ENCODE assay signal across 7 mouse cellular contexts in the genomic region with DNA sequence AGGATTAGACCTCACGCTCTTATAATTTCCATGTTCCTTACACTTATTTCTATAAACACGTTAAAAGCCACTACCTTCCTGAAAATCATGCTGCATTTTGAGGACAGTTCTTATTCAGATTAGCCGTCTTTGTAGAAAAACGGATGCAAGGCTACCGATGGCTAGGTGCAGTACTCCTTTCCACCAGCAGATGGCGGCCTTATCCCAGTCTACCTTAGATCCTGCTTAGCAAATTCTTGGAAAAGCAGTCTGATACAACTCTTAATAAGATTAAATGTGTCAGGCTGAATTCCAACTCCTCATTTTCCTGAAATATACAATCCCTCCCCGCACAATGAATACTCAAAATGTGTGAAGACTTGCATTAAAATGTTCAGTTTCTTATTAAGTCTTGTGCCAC.
DNase-seq lines count a peak whose midpoint lies in the region; TF ChIP-seq lines count a peak whose summit lies in the region.

No protein-coding gene starts in this region.

- H3K36me3 ChIP-seq in E14TG2a.4 (ENCODE audit: insufficient read depth, low read length): no peaks in the 10 kb centered on the region

- no peak overlapping the region for H3K4me3 ChIP-seq in E14TG2a.4 (replicated peaks; ENCODE audit: low read length)

- H3K4me1 ChIP-seq in E14TG2a.4 (replicated peaks; ENCODE audit: low read depth, low read length): peaks cover 34% of the 10 kb centered on the region

- DNase-seq in adrenal gland, adult (ENCODE audit: inconsistent age in 2 of 2, low spot score in 1 of 2): peak; percentile 83 to 96
- peak; percentile 71 for DNase-seq in embryo, embryonic 11 days
- DNase-seq in heart, adult 9 months (ENCODE audit: low spot score in 2 of 2): peak; percentile 34 to 72
- peak; percentile 91 to 92 for DNase-seq in layer of hippocampus, postnatal 10 days (ENCODE audit: low spot score in 2 of 2)
- DNase-seq in lung, postnatal 36 days: peak; percentile 88
- DNase-seq in right cerebral cortex, postnatal 36 days (ENCODE audit: low spot score in 2 of 2): peak; percentile 59 to 68

- peaks cover 27% of the 10 kb centered on the region for H3K27me3 ChIP-seq in E14TG2a.4 (ENCODE audit: insufficient read depth, low read length)

- TF ChIP-seq CTCF in E14TG2a.4 (conservative IDR thresholded peaks at IDR 0.05; ENCODE audit: low read length): peak; percentile 100

- H3K9me3 ChIP-seq in E14TG2a.4 (ENCODE audit: low read length): no peaks in the 10 kb centered on the region
